ENCODE assay signal across 9 mouse cellular contexts in the genomic region with DNA sequence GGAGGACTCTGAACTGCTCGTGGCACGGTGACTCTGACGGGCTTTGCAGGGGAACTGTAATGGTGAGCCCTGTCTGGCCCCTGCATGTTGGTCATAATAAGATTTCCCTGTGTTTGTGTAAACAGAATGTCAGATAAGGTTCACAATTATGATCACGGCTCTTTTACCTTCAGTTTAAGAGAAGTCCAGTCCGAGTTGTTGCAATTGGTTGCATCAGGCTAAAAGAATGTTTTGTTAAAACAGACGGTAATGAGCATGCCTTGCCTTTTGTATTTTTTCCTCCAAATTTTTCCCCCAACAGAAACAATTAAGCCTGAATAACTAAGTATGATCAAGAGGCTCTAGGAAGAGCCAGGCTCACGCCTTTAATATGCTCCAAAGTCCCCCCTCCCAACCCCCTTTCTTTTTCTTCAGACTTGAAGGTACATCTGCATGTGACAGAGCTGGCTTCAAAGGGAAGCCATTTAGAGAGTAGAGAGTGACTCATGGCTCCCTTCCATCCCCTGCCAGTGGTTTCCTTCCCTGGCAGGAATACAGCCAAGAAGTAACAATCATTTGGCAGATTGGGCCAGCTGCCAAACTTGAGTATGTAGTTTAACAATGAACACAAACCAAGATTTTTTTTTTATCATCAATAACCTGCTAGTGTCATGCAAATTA.
DNase-seq lines count a peak whose midpoint lies in the region; ATAC-seq and TF ChIP-seq lines count a peak whose summit lies in the region.
"Had no signal": no experiment of that assay in that cellular context is flagged by ENCODE, and none has a peak within 500 bp of the region (broad histone marks: within the 10 kb centered on the region; RNA-seq: fewer than 3 reads in every experiment).

No protein-coding gene starts in this region.

- H3K4me1 ChIP-seq in lung, embryonic 15.5 days: no peaks in the 10 kb centered on the region

- H3K9ac ChIP-seq in lung, embryonic 15.5 days: no peak overlapping the region

- H3ac ChIP-seq in C2C12 (ENCODE audit: control insufficient read depth, insufficient read length, low read depth): no peak overlapping the region

- no peaks in the 10 kb centered on the region for H3K79me3 ChIP-seq in C2C12 (ENCODE audit: low read depth)

- no peaks in the 10 kb centered on the region for H3K36me3 ChIP-seq in C2C12 (ENCODE audit: control insufficient read depth, insufficient read depth)
- no peaks in the 10 kb centered on the region for H3K36me3 ChIP-seq in lung, embryonic 15.5 days

- H3K4me2 ChIP-seq in lung, embryonic 15.5 days: no peak overlapping the region

- peak; percentile 42 for DNase-seq in heart, postnatal 4 days
- no peak for DNase-seq in heart, adult 11 months
- DNase-seq in cerebellum, adult 9-11 months: no peak
- DNase-seq in embryo, embryonic 11 days: no peak

- H3K27ac ChIP-seq in lung, embryonic 15.5 days: no peak overlapping the region
- H3K27ac ChIP-seq: macrophage had no signal

- H3K9me3 ChIP-seq in lung, embryonic 15.5 days: no peaks in the 10 kb centered on the region

- no peaks in the 10 kb centered on the region for H3K79me2 ChIP-seq in C2C12 (ENCODE audit: control insufficient read depth, insufficient read depth)

- no peaks in the 10 kb centered on the region for H3K27me3 ChIP-seq in C2C12 (ENCODE audit: control insufficient read depth, insufficient read depth, insufficient read length)
- H3K27me3 ChIP-seq in lung, embryonic 15.5 days: no peaks in the 10 kb centered on the region

- TF ChIP-seq CTCF in C2C12 (IDR thresholded peaks at IDR 0.05; ENCODE audit: control insufficient read depth, insufficient read depth, insufficient read length): no peak

- no peak overlapping the region for H3K4me3 ChIP-seq in C2C12 (ENCODE audit: insufficient read depth, poor library complexity, severe bottlenecking)
- H3K4me3 ChIP-seq in lung, embryonic 15.5 days: no peak overlapping the region

- WGBS in lung, embryonic 15.5 days: 21% methylated on average over 7 of the region's 7 CpGs

- ATAC-seq in common myeloid progenitor, adult 5-6 weeks (replicated peaks; ENCODE audit: low read depth, poor library complexity, severe bottlenecking): peak; percentile 80
- ATAC-seq in lung, embryonic 15.5 days (ENCODE audit: borderline replicate concordance, extremely low read depth, low FRiP score, low TSS enrichment): peak; percentile 57
- ATAC-seq in granulocyte monocyte progenitor cell, adult 5-6 weeks (replicated peaks; ENCODE audit: poor library complexity, severe bottlenecking): no peak

TF ChIP-seq in C2C12, 6 proteins besides CTCF, POLR2A, EP300 and RAD21:
- no peak for TF ChIP-seq MYOD1 (IDR thresholded peaks at IDR 0.05; ENCODE audit: control insufficient read depth, insufficient read length, low read depth)
- no peak for TF ChIP-seq FOSL1 (IDR thresholded peaks at IDR 0.05; ENCODE audit: insufficient read depth, low read length, poor library complexity, severe bottlenecking)
- TF ChIP-seq MYOG (IDR thresholded peaks at IDR 0.05; ENCODE audit: control insufficient read depth, extremely low read depth, insufficient read length): no peak
- peak; percentile 60 for TF ChIP-seq MAX (IDR thresholded peaks at IDR 0.05)
- TF ChIP-seq USF1 (IDR thresholded peaks at IDR 0.05; ENCODE audit: low read depth): peak; percentile 57
- TF ChIP-seq CEBPB (IDR thresholded peaks at IDR 0.05; ENCODE audit: low read depth): peak; percentile 76
